Mouse (Mus musculus) myocyte (in vitro differentiated cells): ENCODE data around the gene Sbf2.

Experiments
- E2F4 ChIP-seq: IDR thresholded peaks from one replicate; pipeline ENCODE4 v1.6.1; 2011; ENCODE audit warnings: mild to moderate bottlenecking, control low read depth, moderate library complexity; ENCODE audit not compliant: insufficient read depth
- MYOD1 ChIP-seq, 3 experiments: IDR thresholded peaks; one replicate each; pipeline ENCODE4 v1.6.1; 2011; ENCODE audit warnings: control low read depth in 2 of 3, low read depth in 2 of 3, mild to moderate bottlenecking in 2 of 3, moderate library complexity in 1 of 3; ENCODE audit not compliant: insufficient read length in 2 of 3, control insufficient read depth in 1 of 3
- POLR2A ChIP-seq: IDR thresholded peaks from one replicate; pipeline ENCODE4 v1.6.1; 2011; ENCODE audit warnings: low read depth, mild to moderate bottlenecking, control low read depth, moderate library complexity; ENCODE audit not compliant: insufficient read length

GRCm38 (mm10) chr7:110583705-110584104 is 31.0 kb downstream of the Sbf2 start:
- TF ChIP-seq POLR2A (no peak), E2F4 (no peak), MYOD1 (IDR thresholded peaks at IDR 0.05; ENCODE audit: control insufficient read depth in 1 of 3, insufficient read length in 2 of 3, low read depth in 2 of 3) (no peak)
